Comparison of ENCODE assay signal across 7 mouse cellular contexts in genomic region chr4:147442649-147443553, GRCm38 (mm10). TPM values are rescaled to one million over a fixed set of nuclear protein-coding genes. Genes with fewer than 3 reads are reported as not detected.
DNase-seq lines count a peak whose midpoint lies in the region; ATAC-seq and TF ChIP-seq lines count a peak whose summit lies in the region.
"Not testable (repeated sequence)": the region's sequence is repeated elsewhere in the genome, so short reads cannot be mapped to it uniquely, and the experiment has no call there.

No protein-coding gene starts in this region.

- H3K27ac ChIP-seq in embryonic facial prominence, embryonic 11.5 days (replicated peaks; ENCODE audit: low read depth, low read length): not testable (repeated sequence)
- peak overlapping the region; percentile 56 for H3K27ac ChIP-seq in hindbrain, embryonic 14.5 days
- peak overlapping the region; percentile 47; the same call in 1 of the 2 replicates for H3K27ac ChIP-seq in left cerebral cortex, adult 2 months
- H3K27ac ChIP-seq in lung, postnatal 0 days (ENCODE audit: low read length): 0 out of 2 replicates have a peak overlapping the region, but pooled peaks have one; percentile 26
- peak overlapping the region; percentile 70 for H3K27ac ChIP-seq in neural tube, embryonic 15.5 days (replicated peaks)

- intact Hi-C loops in left cerebral cortex, adult 2 months (cut with DNase I): not testable (repeated sequence)

- not testable (repeated sequence) for H3K27me3 ChIP-seq in embryonic facial prominence, embryonic 11.5 days (ENCODE audit: control insufficient read depth, insufficient read depth, low read length); hindbrain, embryonic 14.5 days (ENCODE audit: control insufficient read depth, insufficient read depth, low read length); lung, postnatal 0 days (replicated peaks; ENCODE audit: insufficient read depth, low read length); neural tube, embryonic 15.5 days (replicated peaks)

- peak overlapping the region; percentile 46 for H3K4me3 ChIP-seq in embryonic facial prominence, embryonic 11.5 days (ENCODE audit: low read depth, low read length)
- H3K4me3 ChIP-seq in hindbrain, embryonic 14.5 days (replicated peaks; ENCODE audit: low read length): peak overlapping the region; percentile 52
- peak overlapping the region; percentile 48 for H3K4me3 ChIP-seq in left cerebral cortex, adult 2 months
- peak overlapping the region; percentile 42 for H3K4me3 ChIP-seq in lung, postnatal 0 days (ENCODE audit: low read depth, low read length)
- peak overlapping the region; percentile 58 for H3K4me3 ChIP-seq in neural tube, embryonic 15.5 days (replicated peaks)

- not testable (repeated sequence) for H3K4me1 ChIP-seq in embryonic facial prominence, embryonic 11.5 days (ENCODE audit: control insufficient read depth, insufficient read depth, low read length); hindbrain, embryonic 14.5 days (replicated peaks; ENCODE audit: control insufficient read depth, insufficient read depth, low read length); lung, postnatal 0 days (ENCODE audit: insufficient read depth, low read depth, low read length); neural tube, embryonic 15.5 days

- DNase-seq in adrenal gland, postnatal 36 days: peak; percentile 66 to 78
- peak; percentile 74 for DNase-seq in embryonic facial prominence, embryonic 11.5 days (ENCODE audit: low spot score)
- DNase-seq in hindbrain, embryonic 14.5 days (ENCODE audit: low spot score): peak; percentile 43
- not testable (repeated sequence) for DNase-seq in left cerebral cortex, adult 2 months (ENCODE audit: extremely low spot score in 1 of 2, low spot score in 2 of 2); lung, postnatal 0 days (ENCODE audit: low spot score)

- not testable (repeated sequence) for H3K9me3 ChIP-seq in embryonic facial prominence, embryonic 11.5 days (replicated peaks; ENCODE audit: control insufficient read depth, low read length); lung, postnatal 0 days (ENCODE audit: low read length); neural tube, embryonic 15.5 days (replicated peaks)
- H3K9me3 ChIP-seq in hindbrain, embryonic 14.5 days (ENCODE audit: control insufficient read depth, low read length): peaks cover 15% of the 10 kb centered on the region; the same call in 1 of the 2 replicates

- 7% methylated on average over 52 of the region's 52 CpGs for WGBS in embryonic facial prominence, embryonic 11.5 days
- whole genome bisulfite sequencing in hindbrain, embryonic 14.5 days: 8% methylated on average over 52 of the region's 52 CpGs
- WGBS in lung, postnatal 0 days: 11% methylated on average over 52 of the region's 52 CpGs
- 6% methylated on average over 52 of the region's 52 CpGs for WGBS in neural tube, embryonic 15.5 days

- peak overlapping the region; percentile 85 for H3K9ac ChIP-seq in embryonic facial prominence, embryonic 11.5 days (replicated peaks; ENCODE audit: low read length)
- peak overlapping the region; percentile 81 for H3K9ac ChIP-seq in hindbrain, embryonic 14.5 days
- peak overlapping the region; percentile 62 for H3K9ac ChIP-seq in lung, postnatal 0 days (replicated peaks; ENCODE audit: low read depth)
- peak overlapping the region; percentile 72 for H3K9ac ChIP-seq in neural tube, embryonic 15.5 days (replicated peaks)

- peak overlapping the region; percentile 68 for H3K4me2 ChIP-seq in embryonic facial prominence, embryonic 11.5 days (ENCODE audit: low read depth, low read length)
- H3K4me2 ChIP-seq in hindbrain, embryonic 14.5 days (replicated peaks): peak overlapping the region; percentile 78
- H3K4me2 ChIP-seq in lung, postnatal 0 days (replicated peaks; ENCODE audit: low read depth, low read length): peak overlapping the region; percentile 78
- peak overlapping the region; percentile 93 for H3K4me2 ChIP-seq in neural tube, embryonic 15.5 days

- not testable (repeated sequence) for TF ChIP-seq EP300 in lung, postnatal 0 days (IDR thresholded peaks at IDR 0.05)

- TF ChIP-seq CTCF in left cerebral cortex, adult 2 months (IDR thresholded peaks at IDR 0.05); lung, postnatal 0 days (IDR thresholded peaks at IDR 0.05): not testable (repeated sequence)

- peak; percentile 99 for ATAC-seq in embryonic facial prominence, embryonic 11.5 days (replicated peaks; ENCODE audit: insufficient number of reproducible peaks, low FRiP score, low TSS enrichment, low read depth)
- ATAC-seq in granulocyte monocyte progenitor cell, adult 5-6 weeks (replicated peaks; ENCODE audit: poor library complexity, severe bottlenecking): peak; percentile 99
- peak; percentile 97 for ATAC-seq in hindbrain, embryonic 14.5 days (ENCODE audit: low FRiP score)
- peak; percentile 94 for ATAC-seq in lung, postnatal 0 days
- peak; percentile 94 for ATAC-seq in neural tube, embryonic 15.5 days (ENCODE audit: low FRiP score)

- H3K36me3 ChIP-seq in embryonic facial prominence, embryonic 11.5 days (replicated peaks; ENCODE audit: control insufficient read depth, insufficient read depth, low read depth, low read length); hindbrain, embryonic 14.5 days (replicated peaks; ENCODE audit: control insufficient read depth, insufficient read depth); lung, postnatal 0 days (ENCODE audit: insufficient read depth, low read length); neural tube, embryonic 15.5 days: not testable (repeated sequence)

RNA-seq across cellular contexts. Expression of gene Zfp982, which starts 49.3 kb away (rescaled TPM):
- 10 to 100 TPM; 13.2 to 16.9 TPM for total RNA-seq in adrenal gland, postnatal 36 days (2021)
- polyA plus RNA-seq in embryonic facial prominence, embryonic 11.5 days (2014; fragmentation: Nextera tagmentation; extraction: Ambion mirVana): 8.2 and 10.8 TPM in 2 replicates
- total RNA-seq in granulocyte monocyte progenitor cell, adult 5-6 weeks (2014; fragmentation: Nextera tagmentation): 9.9 and 13.5 TPM in 2 replicates
- 13.1 and 15.3 TPM in 2 replicates for total RNA-seq in granulocyte monocyte progenitor cell, adult 5-6 weeks (2017)
- 7.2 and 7.7 TPM in 2 replicates for polyA plus RNA-seq in hindbrain, embryonic 14.5 days (2014; fragmentation: Nextera tagmentation; extraction: Ambion mirVana)
- total RNA-seq in left cerebral cortex, adult 2 months (2021): 1 to 10 TPM; 3.9 to 5.1 TPM
- 1.4 and 1.7 TPM in 2 replicates for polyA plus RNA-seq in lung, postnatal 0 days (2015; fragmentation: Nextera tagmentation; extraction: Ambion mirVana)
- 5.8 and 5.9 TPM in 2 replicates for polyA plus RNA-seq in neural tube, embryonic 15.5 days (2015; fragmentation: Nextera tagmentation; extraction: Ambion mirVana)
